Mouse (Mus musculus): Measurements from ENCODE around the gene Sipa1l1.

Sipa1l1 gene

GRCm38 (mm10) chr12:82328112-82328511 is 159.0 kb downstream of the Sipa1l1 start:
- intact Hi-C loops (cut with DNase I): no loop called here

- intact Hi-C loops (cut with DNase I): no loop called here
Observed at GRCm38 (mm10) chr12:82332836-82333614, 163.9 kb downstream of the Sipa1l1 start.

- intact Hi-C loops (cut with DNase I): no loop called here
Observed at GRCm38 (mm10) chr12:82333999-82334398, 164.9 kb downstream of the Sipa1l1 start.

- intact Hi-C loops (cut with DNase I): no loop called here
Observed at GRCm38 (mm10) chr12:82334550-82334949, 165.4 kb downstream of the Sipa1l1 start.

GRCm38 (mm10) chr12:82335095-82335494 is 166.0 kb downstream of the Sipa1l1 start:
- intact Hi-C loops (cut with DNase I): no loop called here

- intact Hi-C loops (cut with DNase I): no loop called here
Observed at GRCm38 (mm10) chr12:82338550-82338949, 169.4 kb downstream of the Sipa1l1 start.

GRCm38 (mm10) chr12:82339221-82339861 is 170.2 kb downstream of the Sipa1l1 start:
- intact Hi-C loops (cut with DNase I): no loop called here

GRCm38 (mm10) chr12:82340196-82340918 is 171.2 kb downstream of the Sipa1l1 start:
- intact Hi-C loops (cut with DNase I): no loop called here

- intact Hi-C loops (cut with DNase I): no loop called here
Observed at GRCm38 (mm10) chr12:82341181-82341580, 172.1 kb downstream of the Sipa1l1 start.

GRCm38 (mm10) chr12:82341696-82342095 is 172.6 kb downstream of the Sipa1l1 start:
- intact Hi-C loops (cut with DNase I): no loop called here

GRCm38 (mm10) chr12:82350082-82350481 is 181.0 kb downstream of the Sipa1l1 start:
- intact Hi-C loops (cut with DNase I): no loop called here

GRCm38 (mm10) chr12:82350891-82351290 is 181.8 kb downstream of the Sipa1l1 start:
- intact Hi-C loops (cut with DNase I): no loop called here

- intact Hi-C loops (cut with DNase I): no loop called here
Observed at GRCm38 (mm10) chr12:82353660-82354059, 184.5 kb downstream of the Sipa1l1 start.

GRCm38 (mm10) chr12:82355419-82356149 is 186.5 kb downstream of the Sipa1l1 start:
- intact Hi-C loops (cut with DNase I): no loop called here

GRCm38 (mm10) chr12:82356476-82356875 is 187.4 kb downstream of the Sipa1l1 start:
- intact Hi-C loops (cut with DNase I): no loop called here

- intact Hi-C loops (cut with DNase I): no loop called here
Observed at GRCm38 (mm10) chr12:82357431-82357830, 188.3 kb downstream of the Sipa1l1 start.

- intact Hi-C loops (cut with DNase I): no loop called here
Observed at GRCm38 (mm10) chr12:82362796-82363195, 193.7 kb downstream of the Sipa1l1 start.

GRCm38 (mm10) chr12:82364186-82364585 is 195.1 kb downstream of the Sipa1l1 start:
- intact Hi-C loops (cut with DNase I): no loop called here

GRCm38 (mm10) chr12:82365276-82365875 is 196.3 kb downstream of the Sipa1l1 start:
- intact Hi-C loops (cut with DNase I): no loop called here

GRCm38 (mm10) chr12:82366754-82367153 is 197.6 kb downstream of the Sipa1l1 start:
- intact Hi-C loops (cut with DNase I): no loop called here

GRCm38 (mm10) chr12:82367345-82367744 is 198.2 kb downstream of the Sipa1l1 start:
- intact Hi-C loops (cut with DNase I): no loop called here

Data from adrenal gland (tissue).